Mouse (Mus musculus): ENCODE data around the gene Actb. TPM values are rescaled to one million over a fixed set of nuclear protein-coding genes. Genes with fewer than 3 reads are reported as not detected.

Gene Actb
- total and polyA plus RNA-seq, 2 experiments from 2014 or later: 5,744 to 19,349 TPM

- DNase-seq (peak; percentile 25), ATAC-seq (no peak)
- peak overlapping the region; percentile 25 for H3K9ac ChIP-seq
- H3K36me3 ChIP-seq (ENCODE audit: insufficient read depth): peaks cover 64% of the 10 kb centered on the region
- H3K4me2 ChIP-seq (ENCODE audit: low read depth): peak overlapping the region; percentile 55
- no peak overlapping the region for H3K4me3 ChIP-seq (ENCODE audit: low read depth, low read length)
- TF ChIP-seq CTCF (IDR thresholded peaks at IDR 0.05; ENCODE audit: low read depth): no peak
- H3K27me3 ChIP-seq (ENCODE audit: insufficient read depth, low read length): no peaks in the 10 kb centered on the region
- peaks cover 15% of the 10 kb centered on the region for H3K4me1 ChIP-seq (ENCODE audit: insufficient read depth)
- H3K9me3 ChIP-seq (ENCODE audit: low read length): no peaks in the 10 kb centered on the region
- 57% methylated on average over 5 of the region's 5 CpGs for WGBS
- peak overlapping the region; percentile 23; the same call in 1 of the 2 replicates for H3K27ac ChIP-seq (ENCODE audit: low read depth, low read length)
Observed at GRCm38 (mm10) chr5:142902506-142903314, 3.8 kb downstream of the Actb start.

DNA sequence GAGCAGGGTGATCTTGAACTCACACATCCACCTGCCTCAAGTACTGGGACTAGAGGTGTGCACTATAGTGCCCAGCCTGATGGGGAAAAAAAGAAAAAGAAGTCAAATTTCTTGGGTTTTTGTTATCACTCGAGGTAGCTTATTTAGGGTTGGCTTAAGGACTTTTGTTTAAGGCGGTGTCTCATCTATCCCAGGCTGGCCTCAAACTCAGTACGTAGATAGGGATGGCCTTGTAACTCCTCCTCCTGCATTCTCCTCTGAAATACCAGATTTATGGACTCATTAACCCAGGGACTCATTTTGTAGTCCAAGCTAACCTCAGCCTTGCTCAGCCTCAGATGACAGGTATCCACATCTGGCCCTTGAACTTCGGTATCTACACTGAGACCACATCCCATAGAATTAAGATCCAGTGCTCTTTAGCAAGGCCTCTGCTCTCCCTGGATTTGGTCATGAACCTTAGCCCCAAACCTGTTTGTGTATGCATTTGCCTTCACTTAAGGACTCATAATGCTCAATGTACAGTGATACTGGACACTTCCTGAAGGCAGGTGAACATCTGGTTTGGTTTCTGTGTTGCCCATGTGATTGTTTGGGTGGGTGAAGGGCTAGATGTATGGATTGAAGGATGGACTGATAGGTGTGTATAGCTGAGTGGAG, 4.6 kb downstream of the Actb start:
- H3K36me3 ChIP-seq (ENCODE audit: insufficient read depth): peaks cover 64% of the 10 kb centered on the region
- peak overlapping the region; percentile 25; the same call in 1 of the 2 replicates for H3K9ac ChIP-seq

DNA sequence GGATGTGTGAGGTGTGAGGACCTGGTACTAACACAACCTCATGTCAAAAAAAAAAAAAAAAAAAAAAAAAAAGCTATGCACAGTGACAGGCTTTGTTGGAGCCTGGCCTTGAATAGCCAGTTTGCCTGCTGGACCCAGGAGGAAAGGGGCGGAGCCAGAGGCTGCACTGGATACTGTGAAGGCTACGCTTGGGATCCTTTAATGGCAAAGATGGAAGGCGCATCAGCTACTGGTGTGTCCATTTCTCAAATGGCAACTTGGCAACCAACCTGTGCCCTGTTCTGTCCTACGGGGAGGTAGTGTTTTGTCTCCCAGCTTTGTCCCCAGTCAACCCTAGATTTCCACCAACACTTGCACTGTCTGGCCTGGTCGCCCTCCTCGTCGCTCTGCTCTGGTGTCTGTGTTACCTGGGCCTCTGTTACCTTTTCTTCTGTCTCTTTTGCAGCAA, 5.2 kb downstream of the Actb start:
- no peak overlapping the region for H3K27ac ChIP-seq (ENCODE audit: low read depth, low read length)
- H3K4me2 ChIP-seq (ENCODE audit: low read depth): no peak overlapping the region
- peaks cover 6% of the 10 kb centered on the region for H3K4me1 ChIP-seq (ENCODE audit: insufficient read depth)
- TF ChIP-seq CTCF (IDR thresholded peaks at IDR 0.05; ENCODE audit: low read depth): no peak
- DNase-seq (peak; percentile 29), ATAC-seq (no peak)
- no peak overlapping the region for H3K9ac ChIP-seq
- H3K27me3 ChIP-seq (ENCODE audit: insufficient read depth, low read length): no peaks in the 10 kb centered on the region
- H3K4me3 ChIP-seq (ENCODE audit: low read depth, low read length): no peak overlapping the region
- peaks cover 64% of the 10 kb centered on the region for H3K36me3 ChIP-seq (ENCODE audit: insufficient read depth)
- H3K9me3 ChIP-seq (ENCODE audit: low read length): no peaks in the 10 kb centered on the region
- 73% methylated on average over 7 of the region's 7 CpGs for WGBS

More for the DNA sequence above, 4.6 kb downstream of the Actb start:
- peak overlapping the region; percentile 30; the same call in 1 of the 2 replicates for H3K27ac ChIP-seq (ENCODE audit: low read depth, low read length)
- H3K4me2 ChIP-seq (ENCODE audit: low read depth): no peak overlapping the region
- no peak for ATAC-seq
- no peaks in the 10 kb centered on the region for H3K9me3 ChIP-seq (ENCODE audit: low read length)
- peak; percentile 32 for DNase-seq
- no peak for TF ChIP-seq CTCF (IDR thresholded peaks at IDR 0.05; ENCODE audit: low read depth)
- no peak overlapping the region for H3K4me3 ChIP-seq (ENCODE audit: low read depth, low read length)
- WGBS: 66% methylated on average over 4 of the region's 4 CpGs
- H3K4me1 ChIP-seq (ENCODE audit: insufficient read depth): peaks cover 7% of the 10 kb centered on the region
- no peaks in the 10 kb centered on the region for H3K27me3 ChIP-seq (ENCODE audit: insufficient read depth, low read length)

DNA sequence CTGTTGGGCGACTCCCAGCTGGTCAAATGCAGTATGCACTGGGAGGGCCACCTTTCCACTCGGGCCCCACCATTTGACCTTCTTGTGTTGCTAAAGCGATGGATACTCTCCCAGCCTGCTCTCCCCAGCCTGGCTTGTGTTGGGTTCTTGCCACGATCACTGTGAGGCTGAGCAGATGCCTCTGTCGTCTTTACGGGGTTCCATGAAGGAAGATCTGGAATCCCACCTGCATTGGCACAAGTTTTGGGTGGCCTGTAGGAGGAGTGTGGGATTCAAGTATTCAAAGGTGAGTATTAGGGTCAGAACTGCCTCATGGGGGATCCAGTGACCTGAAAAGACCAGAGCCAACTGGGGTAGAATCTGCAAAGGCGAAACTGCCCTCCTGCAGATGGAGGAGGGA, 5.9 kb downstream of the Actb start:
- Histone ChIP-seq H3K4me3 (ENCODE audit: low read depth, low read length) (no peak overlapping the region), H3K4me1 (ENCODE audit: insufficient read depth) (peaks cover 6% of the 10 kb centered on the region), H3K9me3 (ENCODE audit: low read length) (no peaks in the 10 kb centered on the region), H3K27me3 (ENCODE audit: insufficient read depth, low read length) (no peaks in the 10 kb centered on the region), H3K27ac (ENCODE audit: low read depth, low read length) (no peak overlapping the region), H3K36me3 (ENCODE audit: insufficient read depth) (peaks cover 64% of the 10 kb centered on the region), H3K9ac (no peak overlapping the region), H3K4me2 (ENCODE audit: low read depth) (no peak overlapping the region)
- DNase-seq (peak; percentile 5), ATAC-seq (no peak)
- no peak for TF ChIP-seq CTCF (IDR thresholded peaks at IDR 0.05; ENCODE audit: low read depth)
- 77% methylated on average over 7 of the region's 7 CpGs for WGBS

DNA sequence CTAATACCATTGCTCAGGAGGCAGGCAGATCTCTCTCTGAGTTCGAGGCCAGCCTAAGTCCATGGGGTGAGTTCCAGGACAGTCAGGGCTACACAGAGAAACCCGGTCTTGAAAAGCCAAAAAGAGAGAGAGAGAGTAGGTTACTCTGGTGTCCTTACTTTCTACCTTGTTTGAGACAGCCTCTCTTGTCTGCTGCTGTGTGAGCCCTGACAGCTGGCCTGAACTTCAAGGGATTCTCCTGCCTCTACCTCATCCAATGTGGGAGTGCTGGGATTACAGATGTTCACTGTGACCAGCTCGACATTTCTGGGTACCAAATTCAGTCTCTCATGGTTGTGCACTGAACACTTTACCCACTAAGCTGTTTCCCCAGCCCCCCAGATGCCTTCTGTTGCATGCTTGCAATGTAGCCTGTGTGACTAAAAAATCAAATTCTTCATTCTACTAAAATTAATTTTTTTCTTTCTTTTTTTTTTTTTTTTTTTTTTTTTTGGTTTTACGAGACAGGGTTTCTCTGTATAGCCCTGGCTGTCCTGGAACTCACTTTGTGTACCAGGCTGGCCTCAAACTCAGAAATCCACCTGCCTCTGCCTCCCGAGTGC, 6.5 kb downstream of the Actb start:
- no peak overlapping the region for H3K4me2 ChIP-seq (ENCODE audit: low read depth)
- ATAC-seq (no peak), DNase-seq (peak; percentile 11)
- no peak overlapping the region for H3K9ac ChIP-seq
- TF ChIP-seq CTCF (IDR thresholded peaks at IDR 0.05; ENCODE audit: low read depth): no peak
- 75% methylated on average over 5 of the region's 5 CpGs for WGBS
- peaks cover 6% of the 10 kb centered on the region for H3K4me1 ChIP-seq (ENCODE audit: insufficient read depth)
- H3K9me3 ChIP-seq (ENCODE audit: low read length): no peaks in the 10 kb centered on the region
- peaks cover 59% of the 10 kb centered on the region for H3K36me3 ChIP-seq (ENCODE audit: insufficient read depth)
- no peak overlapping the region for H3K27ac ChIP-seq (ENCODE audit: low read depth, low read length)
- no peak overlapping the region for H3K4me3 ChIP-seq (ENCODE audit: low read depth, low read length)
- H3K27me3 ChIP-seq (ENCODE audit: insufficient read depth, low read length): no peaks in the 10 kb centered on the region

GRCm38 (mm10) chr5:142899057-142899601, 7.4 kb downstream of the Actb start:
- H3K36me3 ChIP-seq (ENCODE audit: insufficient read depth): peaks cover 50% of the 10 kb centered on the region
- WGBS: 86% methylated on average over 9 of the region's 9 CpGs
- no peak for TF ChIP-seq CTCF (IDR thresholded peaks at IDR 0.05; ENCODE audit: low read depth)
- peaks cover 11% of the 10 kb centered on the region for H3K4me1 ChIP-seq (ENCODE audit: insufficient read depth)
- H3K4me3 ChIP-seq (ENCODE audit: low read depth, low read length): no peak overlapping the region
- DNase-seq (peak; percentile 9), ATAC-seq (no peak)
- no peak overlapping the region for H3K27ac ChIP-seq (ENCODE audit: low read depth, low read length)
- no peaks in the 10 kb centered on the region for H3K9me3 ChIP-seq (ENCODE audit: low read length)
- no peak overlapping the region for H3K9ac ChIP-seq
- H3K4me2 ChIP-seq (ENCODE audit: low read depth): no peak overlapping the region
- H3K27me3 ChIP-seq (ENCODE audit: insufficient read depth, low read length): no peaks in the 10 kb centered on the region

Measured in forebrain, postnatal 0 days (tissue).